19 mouse cellular contexts compared by ENCODE assay signal in genomic region chr19:59292183-59292839, GRCm38 (mm10). TPM values are rescaled to one million over a fixed set of nuclear protein-coding genes. Genes with fewer than 3 reads are reported as not detected.
DNase-seq lines count a peak whose midpoint lies in the region; ATAC-seq and TF ChIP-seq lines count a peak whose summit lies in the region.
"Had no signal": no experiment of that assay in that cellular context is flagged by ENCODE, and none has a peak within 500 bp of the region (broad histone marks: within the 10 kb centered on the region; RNA-seq: fewer than 3 reads in every experiment).

No protein-coding gene starts in this region.

- no peaks in the 10 kb centered on the region for H3K9me3 ChIP-seq in stomach, embryonic 15.5 days
- no peaks in the 10 kb centered on the region for H3K9me3 ChIP-seq in stomach, postnatal 0 days (ENCODE audit: control insufficient read depth, low read length)
- H3K9me3 ChIP-seq: hindbrain, embryonic 13.5 days; liver, embryonic 13.5 days had no signal

- TF ChIP-seq CTCF in stomach, postnatal 0 days (IDR thresholded peaks at IDR 0.05; ENCODE audit: low read depth) = no peak

- H3K4me3 ChIP-seq in stomach, embryonic 15.5 days (replicated peaks) = no peak overlapping the region
- no peak overlapping the region for H3K4me3 ChIP-seq in stomach, postnatal 0 days (ENCODE audit: low read depth, low read length)
- H3K4me3 ChIP-seq: hindbrain, embryonic 13.5 days; liver, embryonic 13.5 days had no signal

- DNase-seq in frontal cortex, postnatal 36 days (ENCODE audit: low spot score in 2 of 2) = peak; percentile 23 to 37
- no peak for DNase-seq in frontal cortex, postnatal 10 days (ENCODE audit: low spot score in 2 of 2)
- peak; percentile 48 for DNase-seq in layer of hippocampus, adult 9-11 months
- no peak for DNase-seq in layer of hippocampus, adult 9-10 months (ENCODE audit: low spot score)
- no peak for DNase-seq in stomach, postnatal 0 days (ENCODE audit: low spot score)
- DNase-seq in Muller cell, postnatal 12 days (ENCODE audit: inconsistent ontology term) = no peak
- DNase-seq: cerebellum, adult 8-10 months; gastrocnemius, postnatal 25 days; kidney, adult 9 months; kidney, postnatal 36 days; left cerebral cortex, postnatal 4 days; liver, embryonic 13.5 days; midbrain, embryonic 14.5 days; thymus, postnatal 14 days had no signal

- peak; percentile 50; the same call in 1 of the 2 replicates for ATAC-seq in stomach, embryonic 15.5 days (ENCODE audit: insufficient read depth, low FRiP score, low read depth)
- no peak for ATAC-seq in stomach, postnatal 0 days (ENCODE audit: low FRiP score, low TSS enrichment)
- ATAC-seq: CD4-positive, CD25-positive, alpha-beta regulatory T cell, adult 4 months; inflammation-experienced regulatory T-cells, adult 6 months; lung, postnatal 0 days had no signal

- no peaks in the 10 kb centered on the region for H3K4me1 ChIP-seq in stomach, embryonic 15.5 days
- H3K4me1 ChIP-seq in stomach, postnatal 0 days (replicated peaks; ENCODE audit: control insufficient read depth, insufficient read depth) = no peaks in the 10 kb centered on the region
- H3K4me1 ChIP-seq: hindbrain, embryonic 13.5 days had no signal

- TF ChIP-seq EP300 in stomach, postnatal 0 days (optimal IDR thresholded peaks at IDR 0.05) = no peak

- no peaks in the 10 kb centered on the region for H3K27me3 ChIP-seq in stomach, embryonic 15.5 days (replicated peaks)
- no peaks in the 10 kb centered on the region for H3K27me3 ChIP-seq in stomach, postnatal 0 days (ENCODE audit: control insufficient read depth, insufficient read depth, low read length)
- H3K27me3 ChIP-seq: hindbrain, embryonic 13.5 days; liver, embryonic 13.5 days had no signal

- no peaks in the 10 kb centered on the region for H3K36me3 ChIP-seq in stomach, embryonic 15.5 days
- no peaks in the 10 kb centered on the region for H3K36me3 ChIP-seq in stomach, postnatal 0 days (ENCODE audit: control insufficient read depth, insufficient read depth, low read length)

- WGBS in stomach, embryonic 15.5 days = 68% methylated on average over 5 of the region's 5 CpGs
- WGBS in stomach, postnatal 0 days = 69% methylated on average over 5 of the region's 5 CpGs

- no peak overlapping the region for H3K9ac ChIP-seq in stomach, embryonic 15.5 days
- no peak overlapping the region for H3K9ac ChIP-seq in stomach, postnatal 0 days (ENCODE audit: low read length)
- H3K9ac ChIP-seq: hindbrain, embryonic 13.5 days; liver, embryonic 13.5 days had no signal

- no peak overlapping the region for H3K4me2 ChIP-seq in stomach, embryonic 15.5 days
- no peak overlapping the region for H3K4me2 ChIP-seq in stomach, postnatal 0 days (replicated peaks; ENCODE audit: low read depth)
- H3K4me2 ChIP-seq: hindbrain, embryonic 13.5 days; liver, embryonic 13.5 days had no signal

- H3K27ac ChIP-seq in stomach, embryonic 15.5 days = 0 out of 2 replicates have a peak overlapping the region, but pooled peaks have one; percentile 2
- no peak overlapping the region for H3K27ac ChIP-seq in stomach, postnatal 0 days (replicated peaks)
- H3K27ac ChIP-seq: hindbrain, embryonic 13.5 days; liver, embryonic 13.5 days had no signal

RNA-seq across cellular contexts. Expression of gene Rps12-ps3, which starts 29.8 kb away (rescaled TPM):
- polyA plus RNA-seq in stomach, embryonic 15.5 days (2015; fragmentation: Nextera tagmentation; extraction: Ambion mirVana) = 22.8 and 65.7 TPM in 2 replicates
- 13.0 and 25.1 TPM in 2 replicates for polyA plus RNA-seq in stomach, postnatal 0 days (2015; fragmentation: Nextera tagmentation; extraction: Ambion mirVana)

RNA-seq across cellular contexts. Expression of gene Slc18a2, which starts 31.6 kb away (rescaled TPM):
- 11.4 and 11.9 TPM in 2 replicates for polyA plus RNA-seq in stomach, embryonic 15.5 days (2015; fragmentation: Nextera tagmentation; extraction: Ambion mirVana)
- 4.6 and 5.1 TPM in 2 replicates for polyA plus RNA-seq in stomach, postnatal 0 days (2015; fragmentation: Nextera tagmentation; extraction: Ambion mirVana)

RNA-seq across cellular contexts. Expression of gene Pdzd8, which starts 53.3 kb away (rescaled TPM):
- 10.6 and 11.6 TPM in 2 replicates for polyA plus RNA-seq in stomach, embryonic 15.5 days (2015; fragmentation: Nextera tagmentation; extraction: Ambion mirVana)
- polyA plus RNA-seq in stomach, postnatal 0 days (2015; fragmentation: Nextera tagmentation; extraction: Ambion mirVana) = 4.4 and 4.8 TPM in 2 replicates

Comparison
In these comparisons a context has a peak if more than half of its experiments do, and no peak if none do; other contexts are left out.
1. DNase-seq: peak in frontal cortex, postnatal 36 days (2 of 2) and layer of hippocampus, adult 9-11 months (single experiment); none in frontal cortex, postnatal 10 days (0 of 2), layer of hippocampus, adult 9-10 months (single experiment), stomach, postnatal 0 days (single experiment) and Muller cell, postnatal 12 days (single experiment).